Mouse (Mus musculus) lung, postnatal 0 days (tissue): Measurements from ENCODE around the gene Hebp2. TPM values are rescaled to one million over a fixed set of nuclear protein-coding genes. Genes with fewer than 3 reads are reported as not detected.

Experiments used
- ATAC-seq: fragments of 200-750 bp; cut with Nextera tagmentation; 2 replicates; pipeline ENCODE4 v1.8.0; 2017; ENCODE audit warnings: moderate library complexity
- DNase-seq: peaks from one replicate; pipeline ENCODE4 v3.0.0-alpha.2; 2016; ENCODE audit warnings: low spot score
- H3K27ac ChIP-seq: fragments of 300-500 bp; sonication (generic); 2 replicates; pipeline ENCODE4 v1.5.1; 2014; ENCODE audit warnings: antibody characterized with exemption, mild to moderate bottlenecking, low read length, mixed read lengths
- H3K27me3 ChIP-seq: fragments of 300-500 bp; sonication (generic); replicated peaks from 2 replicates; pipeline ENCODE4 v1.6.1; 2014; ENCODE audit warnings: low read length, mixed read lengths; ENCODE audit not compliant: insufficient read depth
- H3K36me3 ChIP-seq: fragments of 300-500 bp; sonication (generic); 2 replicates; pipeline ENCODE4 v1.6.1; 2014; ENCODE audit warnings: low read length, mixed read lengths; ENCODE audit not compliant: insufficient read depth
- H3K4me1 ChIP-seq: fragments of 300-500 bp; sonication (generic); 2 replicates; pipeline ENCODE4 v1.6.1; 2014; ENCODE audit warnings: antibody characterized with exemption, low read depth, low read length, mixed read lengths; ENCODE audit not compliant: insufficient read depth
- H3K4me2 ChIP-seq: fragments of 300-500 bp; sonication (generic); replicated peaks from 2 replicates; pipeline ENCODE4 v1.6.1; 2014; ENCODE audit warnings: low read depth, mild to moderate bottlenecking, low read length, moderate library complexity, mixed read lengths
- H3K4me3 ChIP-seq: fragments of 300-500 bp; sonication (generic); 2 replicates; pipeline ENCODE4 v1.5.1; 2014; ENCODE audit warnings: low read depth, low read length
- H3K9ac ChIP-seq: fragments of 300-500 bp; sonication (generic); replicated peaks from 2 replicates; pipeline ENCODE4 v1.6.1; 2014; ENCODE audit warnings: low read depth, mild to moderate bottlenecking
- H3K9me3 ChIP-seq: fragments of 300-500 bp; sonication (generic); 2 replicates; pipeline ENCODE4 v1.6.1; 2016; ENCODE audit warnings: low read length, mixed read lengths
- CTCF ChIP-seq: IDR thresholded peaks from 2 replicates; pipeline ENCODE4 v1.5.1; 2016; ENCODE audit warnings: antibody characterized with exemption, mild to moderate bottlenecking
- EP300 ChIP-seq: IDR thresholded peaks from 2 replicates; pipeline ENCODE4 v1.6.1; 2016; ENCODE audit warnings: antibody characterized with exemption, mild to moderate bottlenecking, control low read depth
- WGBS: fragments of 180-500 bp; shearing (Covaris S2); extraction: QIAGEN DNeasy Blood & Tissue Kit; methylation state at CpG from one replicate; pipeline ENCODE4 v1.1.7; 2014; 5-methylcytosine and 5-hydroxymethylcytosine counted together
- polyA plus RNA-seq: library from polyadenylated mRNA; unstranded; fragments of >200 nt; fragmentation: Nextera tagmentation; extraction: Ambion mirVana; gene quantifications from 2 replicates; pipeline ENCODE4 v1.2.1, GENCODE M21; 2015

Hebp2 gene
- polyA plus RNA-seq, 1 experiment from 2014 or later: 2.7 TPM

DNA sequence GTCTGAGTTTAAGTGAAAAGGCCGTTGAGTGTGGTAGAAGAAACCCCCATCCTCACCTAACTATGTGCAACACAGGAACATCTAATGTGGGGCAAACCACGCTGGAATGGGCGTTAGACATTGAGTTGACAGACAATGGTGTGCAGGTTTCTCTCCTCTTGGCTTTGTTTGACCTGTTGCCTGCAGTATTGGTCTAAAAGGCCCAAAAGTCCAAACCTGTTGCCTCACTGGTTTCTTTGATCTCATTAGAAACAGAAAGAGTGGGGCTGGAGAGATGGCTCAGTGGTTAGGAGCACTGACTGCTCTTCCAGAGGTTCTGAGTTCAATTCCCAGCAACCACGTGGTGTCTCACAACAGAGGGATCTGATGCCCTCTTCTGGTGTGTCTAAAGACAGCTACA, 16.7 kb downstream of the Hebp2 start:
- Histone ChIP-seq H3K36me3 (peaks cover 4% of the 10 kb centered on the region; the same call in 1 of the 2 replicates), H3K27ac (no peak overlapping the region), H3K9ac (no peak overlapping the region), H3K27me3 (no peaks in the 10 kb centered on the region), H3K4me3 (no peak overlapping the region), H3K4me2 (no peak overlapping the region), H3K4me1 (peaks cover 5% of the 10 kb centered on the region; the same call in 1 of the 2 replicates), H3K9me3 (no peaks in the 10 kb centered on the region)
- DNase-seq: no peak
- ATAC-seq: no peak
- TF ChIP-seq CTCF (no peak), EP300 (no peak)
- 77% methylated on average over 4 of the region's 4 CpGs for WGBS

DNA sequence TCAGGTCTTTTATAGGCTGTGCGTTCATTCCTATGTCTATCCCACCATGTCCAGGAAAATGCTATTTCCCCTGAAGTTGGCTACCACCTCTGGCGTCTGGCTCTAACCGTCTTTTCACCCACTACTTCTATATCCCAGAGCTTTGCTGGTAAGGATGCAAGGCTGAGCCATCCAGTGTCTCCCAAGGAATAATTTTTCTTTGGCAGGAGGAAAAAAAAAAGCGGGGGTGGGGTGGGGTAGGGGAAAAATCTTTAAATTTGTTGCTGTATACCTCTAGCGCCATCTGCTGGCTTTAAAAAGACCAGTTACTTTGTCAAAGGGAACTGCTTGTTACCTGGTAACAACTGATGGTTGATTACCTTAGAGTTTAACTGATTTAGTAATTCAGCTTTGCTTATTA, 17.4 kb downstream of the Hebp2 start:
- Histone ChIP-seq H3K27ac (no peak overlapping the region), H3K36me3 (peaks cover 4% of the 10 kb centered on the region; the same call in 1 of the 2 replicates)
- no peak for ATAC-seq

DNA sequence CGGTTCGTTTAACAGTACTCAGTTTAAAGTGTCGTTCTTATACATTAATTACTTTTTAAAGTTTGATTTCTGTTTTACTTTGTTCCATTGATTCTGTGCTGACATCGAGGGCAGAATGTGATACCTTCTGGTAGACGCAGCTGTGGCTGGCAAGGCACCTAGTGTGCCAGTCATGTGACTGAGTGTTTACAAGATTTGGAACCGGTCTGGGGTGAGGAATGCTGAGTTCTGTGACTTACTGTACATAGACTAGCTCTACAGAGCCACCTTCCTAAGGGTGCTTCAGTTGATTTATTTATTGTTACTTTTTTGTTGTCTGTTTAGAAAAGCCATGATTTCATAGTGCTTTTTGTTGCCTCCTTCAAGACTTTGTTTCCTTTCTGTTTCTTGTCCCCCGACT, 18.1 kb downstream of the Hebp2 start:
- no peaks in the 10 kb centered on the region for H3K27me3 ChIP-seq
- ATAC-seq (peak; percentile 78), DNase-seq (peak; percentile 57)
- TF ChIP-seq CTCF: no peak
- TF ChIP-seq EP300: no peak
- H3K4me1 ChIP-seq: peaks cover 5% of the 10 kb centered on the region; the same call in 1 of the 2 replicates
- H3K36me3 ChIP-seq: peaks cover 4% of the 10 kb centered on the region; the same call in 1 of the 2 replicates
- no peak overlapping the region for H3K4me3 ChIP-seq
- H3K9ac ChIP-seq: no peak overlapping the region
- 52% methylated on average over 7 of the region's 7 CpGs for WGBS
- H3K4me2 ChIP-seq: peak overlapping the region; percentile 29; the same call in 1 of the 2 replicates
- no peaks in the 10 kb centered on the region for H3K9me3 ChIP-seq
- no peak overlapping the region for H3K27ac ChIP-seq

More for the DNA sequence above, 17.4 kb downstream of the Hebp2 start:
- Histone ChIP-seq H3K27me3 (no peaks in the 10 kb centered on the region), H3K4me1 (peaks cover 5% of the 10 kb centered on the region; the same call in 1 of the 2 replicates), H3K9ac (no peak overlapping the region), H3K4me3 (no peak overlapping the region), H3K9me3 (no peaks in the 10 kb centered on the region), H3K4me2 (no peak overlapping the region)
- DNase-seq: peak; percentile 63
- 53% methylated on average over 5 of the region's 5 CpGs for WGBS
- TF ChIP-seq EP300 (no peak), CTCF (peak; percentile 71)

DNA sequence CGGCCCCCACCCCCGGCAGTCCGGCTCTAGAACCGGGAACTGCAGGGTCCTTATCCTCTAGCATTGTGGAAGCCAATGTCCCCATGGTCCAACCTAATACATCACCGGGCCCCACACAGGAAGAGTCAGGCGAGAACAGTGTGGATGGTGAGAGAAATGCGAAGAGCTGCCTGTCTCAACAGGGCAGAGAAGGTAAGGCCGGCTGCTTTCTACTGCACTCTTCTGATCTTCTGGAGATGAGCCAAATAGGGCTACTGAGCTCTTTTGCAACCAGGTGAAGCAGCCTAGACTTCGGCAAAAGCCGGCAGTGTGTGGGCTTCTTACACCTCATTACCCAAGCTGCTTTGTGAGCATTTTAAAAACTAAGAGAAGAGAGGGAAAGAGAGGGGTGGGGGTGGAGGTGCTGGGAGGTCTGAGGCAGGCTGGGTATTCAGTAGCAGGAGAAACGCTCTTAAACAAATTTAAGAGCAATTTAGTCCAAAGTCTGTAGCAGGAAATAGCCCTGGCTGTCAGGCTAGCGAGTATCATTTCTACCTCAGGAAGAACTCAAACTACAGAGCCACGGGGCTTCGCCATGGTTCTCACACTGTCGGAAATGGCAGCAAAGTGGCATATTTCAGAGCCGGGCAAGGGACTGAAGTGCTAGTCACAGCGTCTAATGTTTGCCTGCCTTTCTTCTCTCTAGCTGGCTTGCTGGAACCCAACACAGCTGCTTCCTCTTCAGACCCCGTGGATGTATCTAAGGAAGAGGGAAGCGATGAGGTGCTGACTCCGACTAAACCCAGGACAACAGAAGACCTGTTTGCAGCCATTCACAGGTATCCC, 18.8 kb downstream of the Hebp2 start:
- Histone ChIP-seq H3K36me3 (peaks cover 4% of the 10 kb centered on the region; the same call in 1 of the 2 replicates), H3K27ac (no peak overlapping the region), H3K4me3 (no peak overlapping the region), H3K4me2 (peak overlapping the region; percentile 29), H3K4me1 (peaks cover 5% of the 10 kb centered on the region; the same call in 1 of the 2 replicates), H3K27me3 (no peaks in the 10 kb centered on the region), H3K9me3 (no peaks in the 10 kb centered on the region), H3K9ac (no peak overlapping the region)
- ATAC-seq (0 out of 2 replicates have a peak, but pooled peaks have one; percentile 18), DNase-seq (peak; percentile 55)
- TF ChIP-seq EP300: no peak
- TF ChIP-seq CTCF: no peak
- WGBS: 44% methylated on average over 20 of the region's 20 CpGs

DNA sequence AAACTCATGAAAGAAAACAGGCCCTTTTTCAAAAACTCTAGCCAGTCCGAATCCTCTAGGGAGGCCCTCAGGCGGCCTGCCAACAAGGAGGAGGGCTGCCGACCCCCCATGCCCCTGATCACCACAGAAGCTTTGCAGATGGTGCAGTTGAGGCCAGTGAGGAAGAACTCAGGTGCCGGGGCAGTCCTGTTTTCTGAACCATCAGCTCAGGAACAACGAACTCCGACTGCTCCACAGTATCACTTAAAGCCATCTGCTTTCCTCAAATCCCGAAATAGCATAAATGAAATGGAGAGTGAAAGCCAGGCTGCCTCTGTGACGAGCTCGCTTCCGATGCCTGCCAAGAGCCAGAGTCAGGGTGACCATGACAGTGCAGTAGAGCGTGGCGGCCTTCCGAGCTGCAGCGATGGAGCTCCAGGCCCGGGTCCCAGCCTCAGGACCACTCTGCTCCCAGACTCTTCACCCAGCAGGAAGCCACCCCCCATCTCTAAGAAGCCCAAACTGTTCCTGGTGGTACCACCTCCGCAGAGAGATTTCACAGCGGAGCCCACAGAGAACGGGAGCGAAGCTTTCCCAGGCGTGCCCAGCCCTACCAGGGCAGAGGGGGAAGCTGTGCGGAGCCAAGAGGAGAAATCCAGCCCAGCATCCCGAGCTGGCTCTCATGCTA, 19.6 kb downstream of the Hebp2 start:
- Histone ChIP-seq H3K36me3 (peaks cover 1% of the 10 kb centered on the region; the same call in 1 of the 2 replicates), H3K27ac (no peak overlapping the region), H3K4me1 (peaks cover 5% of the 10 kb centered on the region; the same call in 1 of the 2 replicates), H3K27me3 (no peaks in the 10 kb centered on the region), H3K9ac (no peak overlapping the region), H3K9me3 (no peaks in the 10 kb centered on the region), H3K4me3 (no peak overlapping the region), H3K4me2 (no peak overlapping the region)
- DNase-seq: no peak
- ATAC-seq: no peak
- WGBS: 73% methylated on average over 22 of the region's 22 CpGs
- no peak for TF ChIP-seq EP300
- TF ChIP-seq CTCF: no peak

DNA sequence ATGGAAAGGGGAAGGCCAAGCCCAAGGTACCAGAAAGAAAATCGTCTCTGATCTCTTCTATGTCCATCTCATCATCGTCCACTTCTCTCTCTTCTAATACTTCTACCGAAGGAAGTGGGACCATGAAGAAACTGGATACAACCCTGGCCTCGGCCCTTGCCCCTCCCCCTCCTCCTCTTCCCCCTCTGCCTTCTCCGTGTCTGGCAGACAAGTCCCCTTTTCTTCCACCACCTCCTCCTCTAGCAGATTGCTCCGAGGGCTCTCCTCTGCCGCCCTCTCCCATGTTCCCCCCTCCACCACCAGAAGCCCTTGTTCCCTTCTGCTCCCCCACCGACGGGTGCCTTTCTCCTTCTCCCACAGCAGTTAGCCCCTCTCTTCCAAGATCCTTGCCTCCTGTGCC, 20.1 kb downstream of the Hebp2 start:
- Histone ChIP-seq H3K4me2 (no peak overlapping the region), H3K4me3 (no peak overlapping the region), H3K9me3 (no peaks in the 10 kb centered on the region), H3K36me3 (no peaks in the 10 kb centered on the region), H3K9ac (no peak overlapping the region), H3K27ac (no peak overlapping the region), H3K4me1 (peaks cover 5% of the 10 kb centered on the region; the same call in 1 of the 2 replicates), H3K27me3 (no peaks in the 10 kb centered on the region)
- no peak for TF ChIP-seq CTCF
- no peak for TF ChIP-seq EP300
- DNase-seq: no peak
- 66% methylated on average over 9 of the region's 9 CpGs for WGBS
- no peak for ATAC-seq
